Mouse (Mus musculus) intestine, postnatal 0 days (tissue): Measurements from ENCODE around the gene BC030870. TPM values are rescaled to one million over a fixed set of nuclear protein-coding genes. Genes with fewer than 3 reads are reported as not detected.
A peak's percentile ranks its signal among the peaks of the same experiment; 100 is the strongest.

Experiments
- ATAC-seq: fragments of 200-750 bp; cut with Nextera tagmentation; 2 replicates; pipeline ENCODE4 v1.8.0; 2017; ENCODE audit warnings: mild to moderate bottlenecking, moderate TSS enrichment, moderate library complexity
- H3K27ac ChIP-seq: fragments of 300-500 bp; sonication (generic); 2 replicates; pipeline ENCODE4 v1.5.1; 2014; ENCODE audit warnings: mild to moderate bottlenecking, low read depth, low read length, moderate library complexity
- H3K27me3 ChIP-seq: fragments of 300-500 bp; sonication (generic); replicated peaks from 2 replicates; pipeline ENCODE4 v1.6.1; 2014; ENCODE audit warnings: low read length, mixed read lengths; ENCODE audit not compliant: control insufficient read depth, insufficient read depth
- H3K36me3 ChIP-seq: fragments of 300-500 bp; sonication (generic); 2 replicates; pipeline ENCODE4 v1.6.1; 2014; ENCODE audit warnings: mild to moderate bottlenecking, moderate library complexity; ENCODE audit not compliant: control insufficient read depth, insufficient read depth
- H3K4me1 ChIP-seq: fragments of 300-500 bp; sonication (generic); replicated peaks from 2 replicates; pipeline ENCODE4 v1.6.1; 2014; ENCODE audit warnings: antibody characterized with exemption, low read length, mixed read lengths; ENCODE audit not compliant: control insufficient read depth, insufficient read depth
- H3K4me2 ChIP-seq: fragments of 300-500 bp; sonication (generic); replicated peaks from 2 replicates; pipeline ENCODE4 v1.6.1; 2014; ENCODE audit warnings: low read depth, mild to moderate bottlenecking, moderate library complexity
- H3K4me3 ChIP-seq: fragments of 300-500 bp; sonication (generic); 2 replicates; pipeline ENCODE4 v1.5.1; 2014; ENCODE audit warnings: low read depth, low read length
- H3K9ac ChIP-seq: fragments of 300-500 bp; sonication (generic); 2 replicates; pipeline ENCODE4 v1.6.1; 2014; ENCODE audit warnings: mild to moderate bottlenecking, low read depth, low read length
- H3K9me3 ChIP-seq: fragments of 300-500 bp; sonication (generic); 2 replicates; pipeline ENCODE4 v1.6.1; 2016; ENCODE audit warnings: mixed run types; ENCODE audit not compliant: control insufficient read depth
- CTCF ChIP-seq: sonication (generic); IDR thresholded peaks from 2 replicates; pipeline ENCODE4 v1.5.1; 2016; ENCODE audit warnings: low read depth, mild to moderate bottlenecking, control low read depth, antibody characterized with exemption, moderate library complexity
- WGBS: fragments of 180-500 bp; shearing (Covaris S2); extraction: QIAGEN DNeasy Blood & Tissue Kit; methylation state at CpG from one replicate; pipeline ENCODE4 v1.1.7; 2014; 5-methylcytosine and 5-hydroxymethylcytosine counted together
- microRNA-seq: library from miRNA; unstranded; fragments of <30 nt; microRNA quantifications from one replicate; pipeline ENCODE4, GENCODE M21; 2016
- polyA plus RNA-seq: library from polyadenylated mRNA; unstranded; fragments of >200 nt; fragmentation: Nextera tagmentation; extraction: Ambion mirVana; gene quantifications from 2 replicates; pipeline ENCODE4 v1.2.1, GENCODE M21; 2015

BC030870 gene
- polyA plus RNA-seq, 1 experiment from 2014 or later, result 41.7 TPM

DNA sequence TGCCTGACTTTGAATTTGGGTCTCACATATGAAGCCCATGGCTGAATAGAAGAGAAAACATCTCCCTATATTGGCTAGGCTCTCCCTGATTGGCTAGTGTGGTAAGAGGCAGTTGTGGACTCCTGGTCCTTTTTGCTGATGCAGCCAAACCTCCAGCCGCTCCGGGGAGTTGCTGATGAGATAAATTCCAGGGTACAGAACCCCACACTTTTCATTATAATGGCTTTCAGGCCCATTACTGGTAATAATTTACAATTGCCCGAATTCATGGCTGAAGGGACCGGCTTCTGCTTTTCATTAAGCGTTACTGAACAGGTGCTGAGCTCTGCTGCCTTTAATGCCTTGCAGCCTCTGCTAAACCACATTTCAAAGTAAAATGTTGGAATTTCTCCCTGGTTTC is 75.4 kb downstream of the BC030870 start:
- no peak for ATAC-seq
- Histone ChIP-seq H3K4me1 (no peaks in the 10 kb centered on the region), H3K9me3 (no peaks in the 10 kb centered on the region), H3K27me3 (no peaks in the 10 kb centered on the region), H3K36me3 (no peaks in the 10 kb centered on the region), H3K4me2 (no peak overlapping the region), H3K4me3 (no peak overlapping the region), H3K9ac (no peak overlapping the region), H3K27ac (no peak overlapping the region)
- WGBS, result 59% methylated on average over 5 of the region's 5 CpGs
- TF ChIP-seq CTCF, result no peak

DNA sequence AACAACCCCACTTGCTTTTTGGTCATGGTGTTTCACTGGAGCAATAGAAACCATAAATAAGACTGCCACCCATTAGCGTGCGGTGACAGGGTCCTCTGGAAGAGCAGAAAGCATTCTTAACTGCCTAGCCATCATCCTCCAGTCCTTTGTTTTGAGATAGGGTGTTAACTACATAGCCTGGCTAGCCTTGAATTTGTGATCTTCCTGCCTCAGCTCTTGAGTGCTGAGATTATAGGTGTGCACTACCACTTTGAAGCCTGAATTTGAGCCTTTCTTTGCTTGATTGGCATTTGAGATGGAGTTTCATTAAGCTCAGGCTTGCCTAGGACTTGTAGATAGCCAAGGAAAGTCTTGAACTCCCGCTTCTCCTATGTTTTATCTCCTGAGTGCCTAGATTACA is 75.8 kb downstream of the BC030870 start:
- Histone ChIP-seq H3K4me3 (no peak overlapping the region), H3K36me3 (no peaks in the 10 kb centered on the region), H3K4me1 (no peaks in the 10 kb centered on the region), H3K27ac (no peak overlapping the region), H3K9me3 (no peaks in the 10 kb centered on the region), H3K27me3 (no peaks in the 10 kb centered on the region), H3K9ac (no peak overlapping the region), H3K4me2 (no peak overlapping the region)
- no peak for ATAC-seq
- WGBS, result 83% methylated on average over 3 of the region's 3 CpGs
- TF ChIP-seq CTCF, result no peak

DNA sequence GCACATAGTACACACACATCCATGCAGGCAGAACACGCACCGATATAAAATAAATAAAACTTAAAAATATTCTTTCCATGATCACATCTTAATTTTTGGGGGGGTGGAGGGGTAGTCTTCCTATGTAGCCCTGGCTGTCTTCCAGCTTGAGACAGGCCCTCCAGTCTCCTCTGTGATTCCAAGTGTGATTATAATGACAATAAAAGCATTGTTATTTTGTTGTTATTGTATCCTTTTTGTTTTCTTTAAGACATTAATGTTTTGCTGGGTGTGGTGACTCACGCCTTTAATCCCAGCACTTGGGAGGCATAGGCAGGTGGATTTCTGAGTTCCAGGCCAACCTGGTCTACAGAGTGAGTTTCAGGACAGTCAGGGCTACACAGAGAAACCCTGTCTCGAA is 81.6 kb downstream of the BC030870 start:
- WGBS, result 81% methylated on average over 4 of the region's 4 CpGs
- H3K4me3 ChIP-seq, result no peak overlapping the region
- no peak overlapping the region for H3K27ac ChIP-seq
- TF ChIP-seq CTCF, result no peak
- no peak for ATAC-seq
- H3K4me2 ChIP-seq, result no peak overlapping the region
- H3K27me3 ChIP-seq, result no peaks in the 10 kb centered on the region
- H3K9ac ChIP-seq, result no peak overlapping the region
- H3K36me3 ChIP-seq, result no peaks in the 10 kb centered on the region
- no peaks in the 10 kb centered on the region for H3K4me1 ChIP-seq
- H3K9me3 ChIP-seq, result no peaks in the 10 kb centered on the region

DNA sequence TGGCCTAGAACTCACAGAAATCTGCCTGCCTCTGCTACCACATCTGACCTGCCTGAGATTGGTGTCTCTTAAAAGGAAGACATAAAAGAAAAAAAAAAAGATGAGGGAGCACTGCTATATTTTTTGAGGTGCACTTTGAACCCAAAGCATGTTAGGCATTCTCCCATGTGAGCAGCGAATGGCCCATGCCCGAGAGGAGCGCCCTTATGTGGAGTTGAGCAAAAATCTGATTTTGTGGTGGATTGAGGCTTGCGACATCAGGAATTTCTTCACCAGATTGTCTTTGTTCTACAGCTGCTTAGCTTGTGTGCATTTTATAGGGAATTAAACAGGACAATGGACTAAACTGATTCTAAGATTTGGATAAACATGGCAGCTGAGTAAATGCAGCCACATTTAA is 82.2 kb downstream of the BC030870 start:
- Histone ChIP-seq H3K9me3 (no peaks in the 10 kb centered on the region), H3K27ac (no peak overlapping the region), H3K4me2 (no peak overlapping the region), H3K27me3 (no peaks in the 10 kb centered on the region), H3K4me3 (no peak overlapping the region), H3K4me1 (no peaks in the 10 kb centered on the region), H3K9ac (no peak overlapping the region), H3K36me3 (no peaks in the 10 kb centered on the region)
- 89% methylated on average over 4 of the region's 4 CpGs for WGBS
- ATAC-seq, result no peak
- no peak for TF ChIP-seq CTCF

DNA sequence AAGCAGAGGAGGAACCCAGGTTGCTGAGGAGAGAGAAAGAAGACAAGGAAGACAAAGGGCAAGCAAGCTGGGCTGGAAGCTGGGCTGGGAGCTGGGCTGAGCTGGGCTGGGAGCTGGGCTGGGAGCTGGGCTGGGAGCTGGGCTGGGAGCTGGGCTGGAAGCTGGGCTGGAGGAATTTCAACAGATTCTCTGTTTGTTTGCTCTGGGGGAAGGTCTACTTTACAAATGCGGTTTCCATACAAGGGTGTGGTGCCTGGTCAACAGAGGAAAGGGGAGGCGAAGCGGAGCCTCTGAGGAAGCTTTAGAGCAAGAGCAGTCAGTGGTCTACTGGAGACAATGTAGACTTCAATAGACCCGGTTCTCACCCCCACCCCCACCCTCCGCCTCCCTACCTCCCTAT is 82.8 kb downstream of the BC030870 start:
- ATAC-seq, result no peak
- H3K4me2 ChIP-seq, result no peak overlapping the region
- no peak for TF ChIP-seq CTCF
- no peaks in the 10 kb centered on the region for H3K9me3 ChIP-seq
- H3K9ac ChIP-seq, result no peak overlapping the region
- no peaks in the 10 kb centered on the region for H3K27me3 ChIP-seq
- WGBS, result 42% methylated on average over 5 of the region's 5 CpGs
- H3K27ac ChIP-seq, result no peak overlapping the region
- H3K4me3 ChIP-seq, result no peak overlapping the region
- no peaks in the 10 kb centered on the region for H3K4me1 ChIP-seq
- no peaks in the 10 kb centered on the region for H3K36me3 ChIP-seq

DNA sequence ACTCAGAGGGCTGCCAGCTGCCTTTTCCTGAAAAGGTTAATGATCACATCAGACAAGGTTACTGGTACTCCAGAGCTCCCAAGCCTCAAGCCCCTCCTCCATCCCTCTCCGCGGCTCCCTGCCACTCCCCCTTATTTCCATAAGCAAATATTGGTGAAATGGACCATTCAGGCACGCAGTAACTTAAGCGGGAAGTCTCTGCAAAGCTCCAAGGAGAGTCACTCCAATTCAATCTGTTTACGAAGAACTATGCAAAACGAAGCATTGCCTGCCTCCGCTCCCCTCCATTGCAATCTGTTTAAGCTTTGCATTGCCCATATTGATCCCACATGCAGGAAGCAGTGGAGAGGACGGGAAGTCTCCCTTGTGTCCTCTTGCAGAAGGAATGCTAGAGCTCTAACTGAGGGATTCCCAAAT is 92.2 kb downstream of the BC030870 start, which contains the start of gene Apela:
Apela (minus strand) TSS at position 220 of the 417 bp plus-strand sequence.
- no peaks in the 10 kb centered on the region for H3K4me1 ChIP-seq
- TF ChIP-seq CTCF, result no peak
- no peak within 1 kb of the TSS for H3K9ac ChIP-seq
- H3K36me3 ChIP-seq, result no peaks in the 10 kb centered on the region
- peak within 1 kb of the TSS; percentile 63 for H3K4me2 ChIP-seq
- no peaks in the 10 kb centered on the region for H3K9me3 ChIP-seq
- under 1% methylated on average over 8 of the region's 8 CpGs for WGBS
- H3K27ac ChIP-seq, result no peak within 1 kb of the TSS
- no peaks in the 10 kb centered on the region for H3K27me3 ChIP-seq
- peak within 1 kb of the TSS; percentile 14 for H3K4me3 ChIP-seq
- peak; percentile 38; the same call in 1 of the 2 replicates for ATAC-seq

Small RNA genes within 50 kb of the gene (microRNA-seq; reads per million reads assigned to microRNA genes)
- gene Gm24333, result not detected

Other genes starting within 250 kb of the BC030870 start
- 89.2 and 90.4 TPM in 2 replicates for gene Tmem192, start 182.4 kb downstream of the BC030870 start, polyA plus RNA-seq
- gene Trim75, start 141.7 kb downstream of the BC030870 start, polyA plus RNA-seq, result not detected in 2 replicates
- 0.05 TPM in 1 of 2 replicates, not detected in the other for gene Trim61, start 111.0 kb downstream of the BC030870 start, polyA plus RNA-seq
- not detected in 2 replicates for gene Trim60, start 111.0 kb downstream of the BC030870 start, polyA plus RNA-seq
- gene Apela, start 92.2 kb downstream of the BC030870 start, polyA plus RNA-seq, result 0.72 and 1.1 TPM in 2 replicates
- not detected in 2 replicates for gene Gm10663, start 54.5 kb downstream of the BC030870 start, polyA plus RNA-seq